Mouse (Mus musculus): ENCODE measurements around the gene Tex12. TPM values are rescaled to one million over a fixed set of nuclear protein-coding genes. Genes with fewer than 3 reads are reported as not detected.

Tex12 gene
- total and polyA plus RNA-seq, 3 experiments = not detected

- no peaks in the 10 kb centered on the region for H3K9me3 ChIP-seq (replicated peaks; ENCODE audit: insufficient read depth, low read length)
- no peaks in the 10 kb centered on the region; a peak in 1 of 4 replicates for H3K36me3 ChIP-seq (ENCODE audit: control insufficient read depth in 1 of 2, insufficient read depth in 2 of 2, low read length in 2 of 2)
- H3K79me2 ChIP-seq (ENCODE audit: control insufficient read depth, insufficient read depth, low read length, poor library complexity) = no peaks in the 10 kb centered on the region
- no peak overlapping the region for H3K27ac ChIP-seq (ENCODE audit: control insufficient read depth, low read depth, low read length)
- TF ChIP-seq CTCF (IDR thresholded peaks at IDR 0.05 in 2 of 3, conservative IDR thresholded peaks at IDR 0.05 in 1 of 3; ENCODE audit: control insufficient read depth in 1 of 3, insufficient read depth in 1 of 3, low read depth in 2 of 3, low read length in 3 of 3, poor library complexity in 1 of 3, severe bottlenecking in 1 of 3) (peak in 1 of 3 experiments; percentile 30; a peak in 2 of 6 replicates), SMC3 (IDR thresholded peaks at IDR 0.05; ENCODE audit: low read depth, low read length) (peak; percentile 24), ZMIZ1 (IDR thresholded peaks at IDR 0.05; ENCODE audit: low read depth, low read length) (no peak), RAD21 (IDR thresholded peaks at IDR 0.05; ENCODE audit: low read depth, low read length) (peak; percentile 14)
- H3K9ac ChIP-seq (ENCODE audit: control insufficient read depth, low read depth, low read length, poor library complexity, severe bottlenecking) = no peak overlapping the region
- no peak overlapping the region for H3K4me3 ChIP-seq (ENCODE audit: control insufficient read depth in 1 of 2, insufficient read depth in 1 of 2, low read depth in 2 of 2, low read length in 2 of 2)
- no peaks in the 10 kb centered on the region for H3K4me1 ChIP-seq (ENCODE audit: control insufficient read depth in 1 of 2, insufficient read depth in 2 of 2, low read length in 2 of 2)
- no peaks in the 10 kb centered on the region for H3K27me3 ChIP-seq (ENCODE audit: control insufficient read depth in 1 of 2, insufficient read depth in 2 of 2, low read length in 2 of 2)
- DNase-seq (ENCODE audit: low read depth, low spot score) = peak; percentile 12
These were observed 39.6 kb downstream of the Tex12 start for GRCm38 (mm10) chr9:50521562-50521961.

GRCm38 (mm10) chr9:50520748-50521147 lies 40.4 kb downstream of the Tex12 start:
- Histone ChIP-seq H3K27ac (ENCODE audit: control insufficient read depth, low read depth, low read length) (no peak overlapping the region), H3K79me2 (ENCODE audit: control insufficient read depth, insufficient read depth, low read length, poor library complexity) (no peaks in the 10 kb centered on the region), H3K4me3 (ENCODE audit: control insufficient read depth in 1 of 2, insufficient read depth in 1 of 2, low read depth in 2 of 2, low read length in 2 of 2) (no peak overlapping the region), H3K9ac (ENCODE audit: control insufficient read depth, low read depth, low read length, poor library complexity, severe bottlenecking) (no peak overlapping the region), H3K36me3 (ENCODE audit: control insufficient read depth in 1 of 2, insufficient read depth in 2 of 2, low read length in 2 of 2) (no peaks in the 10 kb centered on the region; a peak in 1 of 4 replicates), H3K9me3 (replicated peaks; ENCODE audit: insufficient read depth, low read length) (no peaks in the 10 kb centered on the region), H3K4me1 (ENCODE audit: control insufficient read depth in 1 of 2, insufficient read depth in 2 of 2, low read length in 2 of 2) (0 out of 4 replicates have a peak, but pooled peaks cover 0 to 1% of the 10 kb centered on the region in 2 experiments), H3K27me3 (ENCODE audit: control insufficient read depth in 1 of 2, insufficient read depth in 2 of 2, low read length in 2 of 2) (no peaks in the 10 kb centered on the region)
- TF ChIP-seq RAD21 (IDR thresholded peaks at IDR 0.05; ENCODE audit: low read depth, low read length) = no peak
- TF ChIP-seq USF2 (IDR thresholded peaks at IDR 0.05; ENCODE audit: borderline replicate concordance in 1 of 2, insufficient read depth in 1 of 2, low read depth in 1 of 2, low read length in 2 of 2) = no peak
- no peak for TF ChIP-seq MXI1 (IDR thresholded peaks at IDR 0.05; ENCODE audit: low read depth, low read length)
- TF ChIP-seq EP300 (IDR thresholded peaks at IDR 0.05; ENCODE audit: low read depth in 1 of 2, low read length in 2 of 2) = 0 out of 4 replicates have a peak, but pooled peaks of 1 of the 2 experiments have one; percentile 11
- peak; percentile 68 for DNase-seq (ENCODE audit: low read depth, low spot score)

GRCm38 (mm10) chr9:50518781-50519180 lies 42.3 kb downstream of the Tex12 start:
- Histone ChIP-seq H3K9ac (ENCODE audit: control insufficient read depth, low read depth, low read length, poor library complexity, severe bottlenecking) (no peak overlapping the region), H3K27ac (ENCODE audit: control insufficient read depth, low read depth, low read length) (no peak overlapping the region), H3K4me1 (ENCODE audit: control insufficient read depth in 1 of 2, insufficient read depth in 2 of 2, low read length in 2 of 2) (peaks cover 0 to 6% of the 10 kb centered on the region in 2 experiments; a peak in 2 of 4 replicates), H3K4me3 (ENCODE audit: control insufficient read depth in 1 of 2, insufficient read depth in 1 of 2, low read depth in 2 of 2, low read length in 2 of 2) (no peak overlapping the region), H3K79me2 (ENCODE audit: control insufficient read depth, insufficient read depth, low read length, poor library complexity) (no peaks in the 10 kb centered on the region), H3K27me3 (ENCODE audit: control insufficient read depth in 1 of 2, insufficient read depth in 2 of 2, low read length in 2 of 2) (no peaks in the 10 kb centered on the region; a peak in 1 of 4 replicates), H3K9me3 (replicated peaks; ENCODE audit: insufficient read depth, low read length) (no peaks in the 10 kb centered on the region), H3K36me3 (ENCODE audit: control insufficient read depth in 1 of 2, insufficient read depth in 2 of 2, low read length in 2 of 2) (no peaks in the 10 kb centered on the region; a peak in 1 of 4 replicates)
- peak; percentile 81 for DNase-seq (ENCODE audit: low read depth, low spot score)
- TF ChIP-seq ZC3H11A (IDR thresholded peaks at IDR 0.05; ENCODE audit: low read depth, low read length) (peak; percentile 27; the same call in 1 of the 2 replicates), SMC3 (IDR thresholded peaks at IDR 0.05; ENCODE audit: low read depth, low read length) (peak; percentile 78), TAL1 (IDR thresholded peaks at IDR 0.05; ENCODE audit: low read length) (no peak), RAD21 (IDR thresholded peaks at IDR 0.05; ENCODE audit: low read depth, low read length) (peak; percentile 53), ZNF384 (IDR thresholded peaks at IDR 0.05; ENCODE audit: low read depth, low read length) (no peak), CTCF (IDR thresholded peaks at IDR 0.05 in 2 of 3, conservative IDR thresholded peaks at IDR 0.05 in 1 of 3; ENCODE audit: control insufficient read depth in 1 of 3, insufficient read depth in 1 of 3, low read depth in 2 of 3, low read length in 3 of 3, poor library complexity in 1 of 3, severe bottlenecking in 1 of 3) (peak; percentile 76 to 89 (median 79))
